Mouse (Mus musculus) frontal cortex, postnatal 14 days (tissue): Measurements from ENCODE around the gene Timm10b.

Source experiments
- DNase-seq, 2 experiments: peaks; one replicate each; pipeline ENCODE4 v3.0.0; 2022; ENCODE audit warnings: low spot score in 2 of 2

The Timm10b gene

GRCm38 (mm10) chr7:105640894-105641255, 1.0 kb downstream of the Timm10b start:
- no peak for DNase-seq

GRCm38 (mm10) chr7:105641936-105642335, 2.1 kb downstream of the Timm10b start:
- no peak for DNase-seq

GRCm38 (mm10) chr7:105650639-105651435, 11.0 kb downstream of the Timm10b start, which contains the start of gene Dnhd1:
TSS of gene Dnhd1 (plus strand) at chr7:105650827.
- DNase-seq = peak in 1 of 2 experiments; percentile 46

GRCm38 (mm10) chr7:105685541-105686197, 45.8 kb downstream of the Timm10b start:
- DNase-seq = no peak

GRCm38 (mm10) chr7:105690875-105691274, 51.0 kb downstream of the Timm10b start:
- no peak for DNase-seq
